Mouse (Mus musculus) hindbrain, embryonic 13.5 days (tissue): ENCODE data around the gene Slc2a1. TPM values are rescaled to one million over a fixed set of nuclear protein-coding genes. Genes with fewer than 3 reads are reported as not detected.

Experiments used
- ATAC-seq: fragments of 200-750 bp; cut with Nextera tagmentation; 2 replicates; pipeline ENCODE4 v1.8.0; 2017; ENCODE audit warnings: moderate TSS enrichment; ENCODE audit not compliant: low FRiP score
- H3K27ac ChIP-seq: fragments of 300-500 bp; sonication (generic); 2 replicates; pipeline ENCODE4 v1.5.1; 2015; ENCODE audit warnings: inconsistent platforms, mild to moderate bottlenecking, moderate library complexity
- H3K27me3 ChIP-seq: fragments of 300-500 bp; sonication (generic); 2 replicates; pipeline ENCODE4 v1.6.1; 2015; ENCODE audit warnings: mild to moderate bottlenecking, inconsistent platforms
- H3K36me3 ChIP-seq: fragments of 300-500 bp; sonication (generic); 2 replicates; pipeline ENCODE4 v1.6.1; 2015; ENCODE audit warnings: mild to moderate bottlenecking, inconsistent platforms
- H3K4me1 ChIP-seq: fragments of 300-500 bp; sonication (generic); replicated peaks from 2 replicates; pipeline ENCODE4 v1.6.1; 2015; ENCODE audit warnings: inconsistent platforms
- H3K4me2 ChIP-seq: fragments of 300-500 bp; sonication (generic); 2 replicates; pipeline ENCODE4 v1.6.1; 2015; ENCODE audit warnings: inconsistent platforms, mild to moderate bottlenecking, moderate library complexity
- H3K4me3 ChIP-seq: fragments of 300-500 bp; sonication (generic); 2 replicates; pipeline ENCODE4 v1.5.1; 2015; ENCODE audit warnings: mild to moderate bottlenecking, inconsistent platforms
- H3K9ac ChIP-seq: fragments of 300-500 bp; sonication (generic); 2 replicates; pipeline ENCODE4 v1.6.1; 2015; ENCODE audit warnings: mild to moderate bottlenecking, inconsistent platforms
- H3K9me3 ChIP-seq: fragments of 300-500 bp; sonication (generic); 2 replicates; pipeline ENCODE4 v1.6.1; 2016; ENCODE audit warnings: inconsistent platforms
- WGBS: fragments of 180-500 bp; shearing (Covaris S2); methylation state at CpG from one replicate; pipeline ENCODE4 v1.1.7; 2015; 5-methylcytosine and 5-hydroxymethylcytosine counted together
- polyA plus RNA-seq: library from polyadenylated mRNA; unstranded; fragments of >200 nt; fragmentation: Nextera tagmentation; extraction: Ambion mirVana; gene quantifications from 2 replicates; pipeline ENCODE4 v1.2.1, GENCODE M21; 2015

Gene Slc2a1
- polyA plus RNA-seq, 1 experiment from 2014 or later, result 96.5 TPM

DNA sequence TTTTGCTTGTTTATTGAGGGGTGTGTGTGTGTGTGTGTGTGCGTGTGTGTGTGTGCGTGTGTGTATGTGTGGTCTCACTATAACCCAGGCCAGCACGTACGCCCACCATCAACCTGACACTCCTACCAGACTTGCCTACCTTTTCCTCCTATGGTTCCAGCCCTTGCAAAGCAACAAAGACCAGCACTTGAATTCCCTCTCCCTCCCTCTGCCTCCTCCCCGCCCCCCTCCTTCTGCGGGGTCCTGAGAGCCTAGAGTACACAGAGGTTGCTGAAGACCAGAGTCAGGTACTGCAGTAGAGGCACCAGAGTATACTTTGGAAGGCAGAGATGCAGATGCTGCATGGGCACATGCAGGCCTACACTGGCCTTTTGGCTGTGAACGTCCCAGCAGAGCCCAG lies 33.2 kb upstream of the Slc2a1 start:
- no peak overlapping the region for H3K4me3 ChIP-seq
- peaks cover 41% of the 10 kb centered on the region for H3K27me3 ChIP-seq
- H3K36me3 ChIP-seq, result no peaks in the 10 kb centered on the region
- H3K27ac ChIP-seq, result no peak overlapping the region
- H3K4me1 ChIP-seq, result peaks cover 43% of the 10 kb centered on the region
- ATAC-seq, result no peak
- no peaks in the 10 kb centered on the region for H3K9me3 ChIP-seq
- H3K4me2 ChIP-seq, result no peak overlapping the region
- 47% methylated on average over 6 of the region's 7 CpGs for WGBS
- no peak overlapping the region for H3K9ac ChIP-seq

DNA sequence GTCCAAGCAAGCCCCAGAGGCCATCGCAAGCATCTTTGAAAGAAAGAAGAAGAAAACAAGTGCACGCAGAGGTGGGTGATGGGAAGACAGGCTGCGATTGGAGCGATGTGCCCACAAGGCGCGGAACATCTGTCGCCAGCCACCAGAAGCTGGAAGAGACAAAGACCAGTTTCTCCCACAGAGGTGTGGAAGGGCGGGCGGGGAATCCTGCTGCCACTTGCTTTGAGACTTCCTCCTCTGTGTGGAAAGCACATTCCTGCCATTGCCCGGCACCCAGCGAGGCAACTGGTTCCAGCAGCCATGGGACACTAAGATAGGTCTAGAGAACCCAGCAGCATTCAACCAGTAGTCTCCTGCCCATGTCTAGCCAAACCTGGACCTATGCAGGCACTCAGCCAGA lies 32.2 kb upstream of the Slc2a1 start:
- 75% methylated on average over 11 of the region's 11 CpGs for WGBS
- Histone ChIP-seq H3K27me3 (peaks cover 31% of the 10 kb centered on the region), H3K36me3 (no peaks in the 10 kb centered on the region), H3K27ac (no peak overlapping the region), H3K9me3 (no peaks in the 10 kb centered on the region), H3K4me2 (no peak overlapping the region), H3K4me1 (peaks cover 32% of the 10 kb centered on the region), H3K9ac (no peak overlapping the region), H3K4me3 (no peak overlapping the region)
- ATAC-seq, result no peak

DNA sequence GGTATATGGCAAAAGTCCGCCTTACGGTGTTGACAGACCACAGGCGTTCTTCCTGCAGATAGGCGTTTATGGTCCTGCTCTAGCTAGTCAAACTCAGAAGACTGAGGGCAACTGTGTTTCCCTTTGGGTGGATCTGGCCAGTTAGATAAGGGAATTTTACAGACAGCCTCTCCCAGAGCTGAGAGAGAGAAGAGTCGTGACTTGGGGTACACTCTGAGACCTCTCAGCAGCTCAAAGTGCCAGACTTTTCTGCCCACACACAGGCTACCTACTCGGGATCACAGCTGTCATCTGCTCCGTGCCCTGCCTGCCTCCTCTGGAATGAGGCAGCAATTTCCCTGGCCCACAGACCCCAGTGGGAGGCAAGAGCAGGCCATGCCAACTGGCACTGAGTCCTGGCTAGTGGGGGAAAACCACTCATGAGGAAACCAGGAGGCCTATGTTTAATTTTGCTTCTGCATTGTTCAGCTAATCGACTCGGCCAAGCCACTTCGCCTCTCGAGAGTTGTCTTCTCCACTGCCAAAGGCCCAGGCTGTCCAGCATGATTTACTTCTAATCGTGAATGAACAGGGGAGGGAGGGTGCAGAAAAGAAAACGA lies 31.3 kb upstream of the Slc2a1 start:
- Histone ChIP-seq H3K4me3 (no peak overlapping the region), H3K27ac (peak overlapping the region; percentile 5; the same call in 1 of the 2 replicates), H3K9me3 (no peaks in the 10 kb centered on the region), H3K4me2 (no peak overlapping the region), H3K36me3 (no peaks in the 10 kb centered on the region), H3K27me3 (peaks cover 24% of the 10 kb centered on the region), H3K4me1 (peaks cover 24% of the 10 kb centered on the region), H3K9ac (no peak overlapping the region)
- 59% methylated on average over 13 of the region's 13 CpGs for WGBS
- ATAC-seq, result peak; percentile 29; the same call in 1 of the 2 replicates

DNA sequence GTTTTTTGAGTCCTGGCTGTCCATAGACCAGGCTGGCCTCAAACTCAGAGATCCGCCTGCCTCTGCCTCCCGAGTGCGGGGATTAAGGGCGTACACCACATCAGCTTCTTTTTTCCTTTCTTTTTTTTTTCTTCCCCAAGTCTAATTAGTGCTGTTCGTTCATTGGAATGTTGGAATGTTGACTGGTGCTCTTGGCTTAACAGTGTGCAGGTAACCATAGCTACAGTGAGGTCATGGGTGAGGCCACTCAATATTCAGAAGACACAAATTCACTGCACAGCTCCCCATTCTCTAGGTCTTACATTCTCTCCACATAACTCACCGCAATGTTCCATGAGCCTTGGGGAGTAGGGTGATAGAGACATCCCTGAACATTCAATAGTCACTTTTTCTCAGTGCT lies 28.6 kb upstream of the Slc2a1 start:
- Histone ChIP-seq H3K9ac (no peak overlapping the region), H3K27ac (no peak overlapping the region), H3K9me3 (no peaks in the 10 kb centered on the region), H3K4me2 (no peak overlapping the region), H3K27me3 (peaks cover 5% of the 10 kb centered on the region; the same call in 1 of the 2 replicates), H3K4me1 (peaks cover 14% of the 10 kb centered on the region; the same call in 1 of the 2 replicates), H3K36me3 (no peaks in the 10 kb centered on the region), H3K4me3 (no peak overlapping the region)
- ATAC-seq, result no peak
- WGBS, result 90% methylated on average over 6 of the region's 6 CpGs

DNA sequence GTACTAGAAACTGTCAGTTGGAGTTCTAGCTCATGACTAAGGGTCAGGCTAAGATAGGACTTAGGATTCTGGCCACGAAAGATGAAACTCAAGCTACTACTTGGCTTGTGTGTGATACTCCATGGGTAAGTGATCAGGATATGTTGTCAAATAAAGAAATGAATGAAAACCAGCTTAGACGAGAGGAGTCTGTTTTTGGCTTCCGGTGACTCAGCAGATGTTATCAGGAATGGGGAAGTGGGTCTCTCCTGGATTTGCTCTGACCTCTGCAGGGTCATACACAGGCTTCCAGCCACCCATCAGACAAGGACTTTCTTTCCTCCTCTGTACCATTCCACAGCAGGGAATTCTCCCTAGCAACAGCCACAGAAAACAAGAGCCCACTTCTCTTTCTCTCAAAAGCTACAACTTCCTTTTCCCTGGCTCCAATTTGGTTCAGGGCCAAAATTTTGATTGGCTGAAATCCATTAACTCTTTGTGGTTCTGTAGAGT lies 25.7 kb upstream of the Slc2a1 start:
- no peak overlapping the region for H3K4me3 ChIP-seq
- H3K9ac ChIP-seq, result no peak overlapping the region
- WGBS, result 70% methylated on average over 3 of the region's 3 CpGs
- ATAC-seq, result no peak
- no peaks in the 10 kb centered on the region for H3K36me3 ChIP-seq
- no peak overlapping the region for H3K27ac ChIP-seq
- no peak overlapping the region for H3K4me2 ChIP-seq
- H3K9me3 ChIP-seq, result no peaks in the 10 kb centered on the region
- H3K4me1 ChIP-seq, result 0 out of 2 replicates have a peak, but pooled peaks cover 2% of the 10 kb centered on the region
- no peaks in the 10 kb centered on the region for H3K27me3 ChIP-seq

DNA sequence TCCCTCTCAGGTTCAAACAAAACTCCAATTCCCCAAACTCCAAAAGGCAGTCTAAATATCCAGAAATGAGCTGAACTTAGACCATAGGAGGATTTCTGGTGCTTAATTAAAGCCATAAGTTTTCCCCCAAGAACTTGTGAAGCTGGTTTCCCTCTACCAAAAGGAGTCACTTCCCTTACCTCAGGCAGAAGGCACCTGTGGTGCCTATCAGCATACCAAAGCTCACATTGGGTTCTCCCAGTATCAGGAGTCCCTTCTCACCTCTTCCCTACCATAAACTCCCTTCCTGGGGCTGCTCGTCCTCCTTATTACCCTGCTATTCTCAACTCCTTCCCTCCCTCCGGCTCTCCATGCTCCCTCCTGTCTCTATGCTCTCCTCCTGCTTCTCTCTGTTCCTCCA lies 20.1 kb upstream of the Slc2a1 start:
- ATAC-seq, result no peak
- no peak overlapping the region for H3K4me2 ChIP-seq
- no peaks in the 10 kb centered on the region for H3K27me3 ChIP-seq
- no peaks in the 10 kb centered on the region for H3K9me3 ChIP-seq
- no peak overlapping the region for H3K27ac ChIP-seq
- 64% methylated on average over 2 of the region's 2 CpGs for WGBS
- no peak overlapping the region for H3K9ac ChIP-seq
- H3K4me3 ChIP-seq, result no peak overlapping the region
- no peaks in the 10 kb centered on the region for H3K4me1 ChIP-seq
- no peaks in the 10 kb centered on the region for H3K36me3 ChIP-seq

DNA sequence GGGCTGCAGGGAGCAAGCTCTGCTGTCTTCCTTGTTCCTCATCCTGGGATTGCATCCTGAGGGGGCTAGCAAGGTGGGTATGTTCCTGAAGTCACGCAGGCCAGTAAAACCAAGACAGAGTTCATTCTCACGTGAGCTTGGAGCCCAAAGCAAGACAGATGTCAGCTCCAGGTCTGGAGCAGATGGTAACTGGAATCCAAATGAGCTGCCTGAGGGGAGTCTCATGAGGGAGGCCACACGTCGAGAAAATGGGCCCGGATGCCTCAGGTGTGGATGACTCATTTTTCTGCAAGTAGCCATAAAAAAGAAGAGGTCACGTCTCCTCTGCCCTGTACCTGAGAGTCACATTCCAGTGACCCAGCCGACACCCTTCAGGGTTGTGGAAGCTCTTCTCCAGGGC lies 14.6 kb upstream of the Slc2a1 start:
- Histone ChIP-seq H3K27me3 (no peaks in the 10 kb centered on the region), H3K36me3 (no peaks in the 10 kb centered on the region), H3K4me3 (no peak overlapping the region), H3K4me1 (no peaks in the 10 kb centered on the region), H3K9me3 (no peaks in the 10 kb centered on the region), H3K4me2 (no peak overlapping the region), H3K9ac (no peak overlapping the region), H3K27ac (no peak overlapping the region)
- ATAC-seq, result no peak
- 71% methylated on average over 7 of the region's 7 CpGs for WGBS

DNA sequence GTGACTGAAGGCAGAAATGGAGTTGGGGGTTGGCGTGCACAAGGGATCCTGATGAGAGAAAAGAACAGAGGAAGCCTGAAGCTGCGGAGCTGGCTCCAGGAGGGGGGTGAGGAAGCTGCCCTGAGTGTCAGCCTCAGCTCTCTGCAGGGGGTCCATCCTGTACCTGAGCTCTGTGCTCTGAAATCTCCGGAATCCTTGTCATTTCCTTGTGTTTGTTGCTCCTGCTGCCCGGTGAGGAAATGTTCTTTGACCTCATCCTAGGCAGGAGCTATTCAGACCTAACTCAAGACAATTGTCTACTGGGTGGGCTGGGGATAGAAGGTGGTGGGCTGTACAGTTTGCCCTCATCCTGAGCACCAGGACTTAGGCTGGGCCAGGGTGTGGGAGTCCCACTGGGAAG lies 13.5 kb upstream of the Slc2a1 start:
- 38% methylated on average over 4 of the region's 4 CpGs for WGBS
- no peaks in the 10 kb centered on the region for H3K36me3 ChIP-seq
- H3K27me3 ChIP-seq, result no peaks in the 10 kb centered on the region
- H3K27ac ChIP-seq, result no peak overlapping the region
- H3K9me3 ChIP-seq, result no peaks in the 10 kb centered on the region
- no peaks in the 10 kb centered on the region for H3K4me1 ChIP-seq
- H3K4me2 ChIP-seq, result no peak overlapping the region
- no peak overlapping the region for H3K4me3 ChIP-seq
- H3K9ac ChIP-seq, result no peak overlapping the region
- ATAC-seq, result no peak

DNA sequence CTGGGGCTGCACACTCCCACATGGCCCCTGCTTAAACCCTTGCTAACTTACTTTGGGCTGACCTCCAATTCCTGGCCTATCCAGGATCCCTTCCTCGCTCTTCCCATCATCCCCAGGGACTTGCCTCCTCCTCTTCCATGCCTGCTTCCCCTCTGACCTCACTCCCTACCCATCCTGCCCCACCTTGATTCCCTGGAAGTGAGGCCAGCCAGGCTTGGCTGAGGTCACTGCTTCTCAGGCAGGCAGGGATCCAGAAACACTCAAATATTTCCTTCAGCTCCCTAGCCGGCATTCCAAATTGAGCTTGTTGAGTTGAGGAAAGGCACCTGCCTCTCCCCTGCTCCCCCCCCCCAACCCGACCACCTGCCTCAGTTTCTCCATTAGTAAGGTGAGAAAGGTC lies 12.1 kb upstream of the Slc2a1 start:
- Histone ChIP-seq H3K9ac (no peak overlapping the region), H3K4me1 (no peaks in the 10 kb centered on the region), H3K9me3 (no peaks in the 10 kb centered on the region), H3K4me3 (no peak overlapping the region), H3K27me3 (no peaks in the 10 kb centered on the region), H3K27ac (no peak overlapping the region), H3K4me2 (no peak overlapping the region), H3K36me3 (no peaks in the 10 kb centered on the region)
- WGBS, result 93% methylated on average over 3 of the region's 3 CpGs
- no peak for ATAC-seq

DNA sequence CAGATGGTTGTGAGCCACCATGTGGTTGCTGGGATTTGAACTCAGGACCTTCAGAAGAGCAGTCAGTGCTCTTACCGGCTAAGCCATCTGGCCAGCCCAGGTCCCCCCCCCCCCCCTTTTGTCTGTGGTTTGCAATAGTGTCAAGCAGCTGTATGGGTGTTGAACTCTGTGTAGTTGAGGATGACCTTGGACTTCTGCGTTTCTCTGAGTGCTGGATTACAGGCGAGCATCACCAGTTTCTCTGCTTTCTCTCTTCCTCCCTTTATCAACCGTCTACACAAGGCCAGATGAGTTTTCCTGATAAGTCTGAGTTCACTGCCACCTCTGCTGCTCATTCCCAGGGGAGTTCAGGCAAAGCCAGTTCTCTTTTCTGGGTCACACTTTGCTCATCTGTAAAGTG lies 11.1 kb upstream of the Slc2a1 start:
- ATAC-seq, result no peak
- Histone ChIP-seq H3K27me3 (no peaks in the 10 kb centered on the region), H3K27ac (no peak overlapping the region), H3K9ac (no peak overlapping the region), H3K4me2 (no peak overlapping the region), H3K4me3 (no peak overlapping the region), H3K9me3 (no peaks in the 10 kb centered on the region), H3K4me1 (no peaks in the 10 kb centered on the region), H3K36me3 (no peaks in the 10 kb centered on the region)
- whole genome bisulfite sequencing, result 83% methylated on average over 4 of the region's 4 CpGs

DNA sequence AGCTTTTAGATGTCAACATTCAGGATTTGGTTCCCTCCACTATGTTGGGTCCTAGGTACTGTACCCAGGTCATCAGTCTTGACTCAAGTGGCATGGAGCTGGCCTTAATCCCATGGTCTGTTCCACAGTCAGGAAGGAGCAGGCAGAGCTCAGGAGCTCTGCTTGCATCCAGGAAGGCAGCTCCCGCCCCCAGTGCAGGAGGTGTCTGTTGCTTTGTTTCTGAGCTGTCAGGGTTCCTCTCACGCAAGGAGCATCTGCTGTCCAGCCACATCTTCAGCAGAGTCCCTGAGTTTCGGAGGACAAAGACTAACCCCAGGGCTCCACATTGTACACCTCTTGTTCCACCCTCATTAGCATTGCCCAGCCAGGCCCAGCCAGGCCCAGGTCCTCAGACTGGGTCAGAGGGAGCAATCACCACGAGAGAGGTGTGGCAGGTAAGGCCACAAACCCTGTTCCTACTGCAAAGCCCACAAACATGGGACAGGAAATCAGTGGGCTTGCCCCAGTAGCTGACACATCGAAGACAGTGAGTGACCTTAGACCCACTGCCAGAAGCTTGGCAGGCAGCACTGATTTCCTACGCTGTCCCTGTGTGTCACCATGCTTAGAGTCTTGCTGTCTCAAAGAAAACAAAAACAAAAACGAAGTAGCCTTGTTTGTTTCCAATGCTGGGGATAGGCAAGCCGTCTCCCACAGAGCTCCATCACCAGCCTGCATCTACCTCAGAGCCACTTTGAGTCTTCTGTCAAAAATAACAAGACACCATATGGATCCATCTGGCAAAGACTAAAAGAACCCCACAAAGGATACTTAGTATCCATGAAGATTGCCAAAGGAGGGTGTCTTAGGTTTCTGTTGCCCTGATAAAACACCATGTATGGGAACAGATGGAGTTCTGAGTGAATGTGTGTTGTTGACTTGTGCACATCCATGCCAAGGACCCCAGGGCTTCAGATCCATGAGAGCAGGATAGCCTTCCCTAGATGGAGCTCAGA lies 10.0 kb upstream of the Slc2a1 start:
- Histone ChIP-seq H3K27ac (no peak overlapping the region), H3K36me3 (no peaks in the 10 kb centered on the region), H3K4me3 (no peak overlapping the region), H3K4me2 (no peak overlapping the region), H3K9ac (no peak overlapping the region), H3K4me1 (no peaks in the 10 kb centered on the region), H3K27me3 (no peaks in the 10 kb centered on the region), H3K9me3 (no peaks in the 10 kb centered on the region)
- no peak for ATAC-seq
- 61% methylated on average over 8 of the region's 8 CpGs for WGBS

DNA sequence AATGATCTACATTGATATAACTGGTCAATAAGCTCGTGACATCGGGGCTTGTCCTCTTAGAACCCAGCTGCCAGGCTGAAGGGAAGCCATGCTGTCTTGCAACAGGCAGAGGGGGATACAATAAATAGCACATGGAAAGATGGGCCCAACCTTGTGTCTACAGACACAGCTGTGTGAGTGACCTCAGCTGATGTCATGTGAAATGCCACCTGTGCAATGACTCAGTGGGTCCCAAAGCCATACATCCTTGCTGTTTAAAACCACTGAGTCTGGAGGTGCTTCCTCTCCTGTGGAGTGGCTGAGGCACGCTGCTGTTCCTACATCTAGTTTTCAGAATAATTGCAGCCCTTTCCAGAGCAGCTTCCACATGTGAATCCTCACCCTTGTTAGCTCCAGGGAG lies 7.1 kb upstream of the Slc2a1 start:
- no peaks in the 10 kb centered on the region for H3K9me3 ChIP-seq
- no peak overlapping the region for H3K4me2 ChIP-seq
- H3K9ac ChIP-seq, result no peak overlapping the region
- H3K4me1 ChIP-seq, result peaks cover 15% of the 10 kb centered on the region
- 85% methylated on average over 3 of the region's 3 CpGs for WGBS
- H3K4me3 ChIP-seq, result no peak overlapping the region
- no peaks in the 10 kb centered on the region for H3K36me3 ChIP-seq
- H3K27ac ChIP-seq, result no peak overlapping the region
- H3K27me3 ChIP-seq, result 0 out of 2 replicates have a peak, but pooled peaks cover 2% of the 10 kb centered on the region
- ATAC-seq, result no peak
